Mouse (Mus musculus) testis, adult 2 months (tissue): ENCODE measurements at regions not wholly inside any gene's neighbourhood (a gene's known extent, or its start where the extent isn't known, plus 50 kb on each side); places are given as distances from the start of the nearest gene placed in this dataset.

Experiments used
- H3K27ac ChIP-seq: fragments of 200-500 bp; 2 replicates; pipeline ENCODE4 v1.5.1; 2012; ENCODE audit warnings: low read depth, low read length; ENCODE audit not compliant: control insufficient read depth, insufficient read depth
- H3K27me3 ChIP-seq: fragments of 200-500 bp; 2 replicates; pipeline ENCODE4 v1.6.1; 2012; ENCODE audit warnings: mild to moderate bottlenecking, low read length, moderate library complexity; ENCODE audit not compliant: control insufficient read depth, insufficient read depth
- H3K36me3 ChIP-seq: fragments of 200-500 bp; 2 replicates; pipeline ENCODE4 v1.6.1; 2012; ENCODE audit warnings: mild to moderate bottlenecking, low read length; ENCODE audit not compliant: control insufficient read depth, insufficient read depth
- H3K4me1 ChIP-seq: fragments of 200-500 bp; 2 replicates; pipeline ENCODE4 v1.6.1; 2012; ENCODE audit warnings: low read length; ENCODE audit not compliant: control insufficient read depth, insufficient read depth
- H3K4me3 ChIP-seq: fragments of 200-500 bp; 2 replicates; pipeline ENCODE4 v1.5.1; 2012; ENCODE audit warnings: low read depth, mild to moderate bottlenecking, low read length, moderate library complexity, mixed read lengths; ENCODE audit not compliant: control insufficient read depth
- CTCF ChIP-seq: fragments of 200-500 bp; IDR thresholded peaks from 2 replicates; pipeline ENCODE4 v1.5.1; 2012; ENCODE audit warnings: low read depth, mild to moderate bottlenecking, inconsistent platforms, low read length, moderate library complexity; ENCODE audit not compliant: control insufficient read depth, insufficient read depth, insufficient replicate concordance
- POLR2A ChIP-seq: fragments of 200-500 bp; IDR thresholded peaks from 2 replicates; pipeline ENCODE4 v1.6.1; 2012; ENCODE audit warnings: low read depth, mild to moderate bottlenecking, inconsistent platforms, low read length, moderate library complexity; ENCODE audit not compliant: control insufficient read depth

GRCm38 (mm10) chr3:143861866-143862265 is 343.2 kb downstream of the Lmo4 start:
- H3K27ac ChIP-seq: no peak overlapping the region
- H3K4me3 ChIP-seq: no peak overlapping the region
- peaks cover 6% of the 10 kb centered on the region for H3K4me1 ChIP-seq
- H3K27me3 ChIP-seq: no peaks in the 10 kb centered on the region
- no peaks in the 10 kb centered on the region for H3K36me3 ChIP-seq
- no peak for TF ChIP-seq POLR2A
- TF ChIP-seq CTCF: no peak

GRCm38 (mm10) chr3:143835611-143836240 is 369.3 kb downstream of the Lmo4 start:
- no peak overlapping the region for H3K4me3 ChIP-seq
- no peaks in the 10 kb centered on the region for H3K36me3 ChIP-seq
- no peak overlapping the region for H3K27ac ChIP-seq
- H3K27me3 ChIP-seq: no peaks in the 10 kb centered on the region
- no peaks in the 10 kb centered on the region for H3K4me1 ChIP-seq
- TF ChIP-seq CTCF: no peak
- TF ChIP-seq POLR2A: no peak

- Histone ChIP-seq H3K36me3 (no peaks in the 10 kb centered on the region), H3K27me3 (no peaks in the 10 kb centered on the region), H3K27ac (no peak overlapping the region), H3K4me3 (no peak overlapping the region), H3K4me1 (no peaks in the 10 kb centered on the region)
- TF ChIP-seq CTCF (no peak), POLR2A (no peak)
These were observed 370.3 kb downstream of the Lmo4 start for GRCm38 (mm10) chr3:143834725-143835124.

GRCm38 (mm10) chr3:143823395-143823777 is 381.6 kb downstream of the Lmo4 start:
- Histone ChIP-seq H3K36me3 (no peaks in the 10 kb centered on the region), H3K27me3 (no peaks in the 10 kb centered on the region)
- TF ChIP-seq POLR2A (no peak), CTCF (no peak)

DNA sequence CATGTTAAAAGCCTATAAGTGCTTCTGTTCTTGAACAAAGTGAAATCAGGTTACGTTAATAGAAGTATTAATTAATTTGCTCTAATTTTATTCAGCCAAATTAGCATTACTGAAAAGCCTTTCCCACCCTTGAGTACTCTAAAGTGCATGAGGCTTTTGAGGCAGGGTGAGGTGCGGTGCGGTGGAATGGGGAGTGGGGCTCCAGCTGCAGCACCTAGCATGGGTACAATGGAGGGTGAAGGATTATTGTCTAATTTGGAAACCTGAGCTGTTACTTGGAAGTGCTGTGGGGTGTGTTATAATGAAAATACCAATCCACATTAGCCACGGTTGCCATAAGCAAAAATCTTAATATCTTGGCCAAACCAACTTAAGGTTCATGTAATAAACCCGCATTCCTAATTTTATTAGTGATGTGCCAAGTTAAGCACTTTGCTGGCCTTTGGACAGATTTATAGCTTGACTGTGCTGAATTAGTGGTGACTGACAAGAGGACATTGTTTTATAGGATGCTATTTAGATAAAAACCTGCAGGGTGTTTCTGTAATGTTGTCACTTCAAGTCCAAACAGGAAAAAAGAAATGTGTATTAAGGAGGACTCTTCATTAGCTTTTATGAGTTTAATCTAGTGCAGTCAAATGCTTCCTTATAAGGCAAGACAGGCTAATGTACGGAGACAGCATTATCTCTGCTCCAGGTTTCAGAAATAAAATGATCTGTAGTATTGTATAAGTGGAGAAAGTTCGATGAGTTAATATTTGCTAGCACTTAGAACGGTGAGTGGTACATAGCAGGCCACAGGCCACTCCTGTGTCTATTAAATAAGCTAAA is 382.2 kb downstream of the Lmo4 start:
- Histone ChIP-seq H3K27ac (no peak overlapping the region), H3K36me3 (no peaks in the 10 kb centered on the region), H3K4me1 (no peaks in the 10 kb centered on the region), H3K4me3 (no peak overlapping the region), H3K27me3 (no peaks in the 10 kb centered on the region)
- TF ChIP-seq CTCF (no peak), POLR2A (no peak)

More at GRCm38 (mm10) chr3:143823395-143823777, 381.6 kb downstream of the Lmo4 start:
- Histone ChIP-seq H3K27ac (no peak overlapping the region), H3K4me3 (no peak overlapping the region), H3K4me1 (no peaks in the 10 kb centered on the region)

DNA sequence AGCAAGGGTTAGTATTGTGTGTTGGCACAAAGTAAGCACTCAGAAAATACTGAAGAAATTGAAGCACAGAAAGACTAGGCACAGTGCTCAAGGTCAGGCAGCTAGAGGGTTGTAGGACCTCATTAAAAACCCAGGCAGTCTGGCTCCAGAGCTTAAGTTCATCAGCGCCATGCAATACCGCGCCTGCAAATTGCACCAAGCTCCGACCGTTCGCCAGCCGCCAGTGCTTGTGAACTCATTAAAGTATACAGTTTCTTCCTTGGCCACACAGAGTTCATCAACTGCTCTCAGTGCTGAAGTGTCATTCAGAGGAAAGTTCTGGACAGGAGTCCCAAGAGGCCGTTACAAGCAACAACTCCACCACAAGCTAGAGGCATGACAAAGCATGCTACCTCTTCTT is 397.5 kb downstream of the Lmo4 start:
- Histone ChIP-seq H3K4me3 (no peak overlapping the region), H3K27me3 (no peaks in the 10 kb centered on the region), H3K36me3 (no peaks in the 10 kb centered on the region), H3K4me1 (no peaks in the 10 kb centered on the region), H3K27ac (no peak overlapping the region)
- TF ChIP-seq CTCF (no peak), POLR2A (no peak)

DNA sequence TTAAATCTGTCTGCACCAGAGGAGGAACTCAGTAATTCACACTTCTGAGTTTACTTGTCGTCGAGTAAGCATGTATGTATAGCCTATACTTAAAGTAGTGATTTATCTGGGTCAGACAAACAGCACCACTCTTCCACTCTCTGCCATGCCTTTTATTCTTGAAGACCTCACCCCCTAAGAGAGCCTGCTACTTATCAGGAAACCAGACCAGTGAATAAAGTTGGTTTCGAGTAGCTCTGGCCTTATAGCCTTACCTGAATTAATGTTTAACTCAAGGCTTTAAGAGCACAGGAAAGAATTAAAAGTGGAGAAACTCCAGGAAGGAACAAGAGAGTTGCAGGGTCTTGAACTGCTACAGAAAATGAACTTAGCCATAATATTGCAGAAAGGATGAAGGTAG is 398.1 kb downstream of the Lmo4 start:
- no peak overlapping the region for H3K4me3 ChIP-seq
- TF ChIP-seq CTCF (no peak), POLR2A (no peak)
- H3K4me1 ChIP-seq: no peaks in the 10 kb centered on the region
- no peaks in the 10 kb centered on the region for H3K36me3 ChIP-seq
- H3K27me3 ChIP-seq: no peaks in the 10 kb centered on the region
- H3K27ac ChIP-seq: no peak overlapping the region
